Mouse (Mus musculus) limb, embryonic 14.5 days (tissue): ENCODE results near the gene Ctsd. TPM values are rescaled to one million over a fixed set of nuclear protein-coding genes. Genes with fewer than 3 reads are reported as not detected.

ENCODE experiments used
- ATAC-seq: fragments of 200-750 bp; cut with Nextera tagmentation; 2 replicates; pipeline ENCODE4 v1.8.0; 2017; ENCODE audit warnings: low read depth, moderate number of reproducible peaks, moderate TSS enrichment; ENCODE audit not compliant: low FRiP score
- DNase-seq: peaks from one replicate; pipeline ENCODE4 v3.0.0-alpha.2; 2015; ENCODE audit warnings: low spot score
- H3K27ac ChIP-seq: fragments of 300-500 bp; sonication (generic); replicated peaks from 2 replicates; pipeline ENCODE4 v1.5.1; 2014; ENCODE audit warnings: low read depth, mild to moderate bottlenecking, low read length, moderate library complexity, mixed read lengths
- H3K27me3 ChIP-seq: fragments of 300-500 bp; sonication (generic); 2 replicates; pipeline ENCODE4 v1.6.1; 2014; ENCODE audit warnings: low read length, mixed read lengths; ENCODE audit not compliant: control insufficient read depth, insufficient read depth
- H3K36me3 ChIP-seq: fragments of 300-500 bp; sonication (generic); 2 replicates; pipeline ENCODE4 v1.6.1; 2014; ENCODE audit warnings: mild to moderate bottlenecking, low read length, moderate library complexity, mixed read lengths; ENCODE audit not compliant: control insufficient read depth, insufficient read depth
- H3K4me1 ChIP-seq: fragments of 300-500 bp; sonication (generic); 2 replicates; pipeline ENCODE4 v1.6.1; 2014; ENCODE audit warnings: antibody characterized with exemption, low read length, mixed read lengths; ENCODE audit not compliant: control insufficient read depth, insufficient read depth
- H3K4me2 ChIP-seq: fragments of 300-500 bp; sonication (generic); replicated peaks from 2 replicates; pipeline ENCODE4 v1.6.1; 2014; ENCODE audit warnings: low read depth, mild to moderate bottlenecking, low read length, moderate library complexity; ENCODE audit not compliant: severe bottlenecking
- H3K4me3 ChIP-seq: fragments of 300-500 bp; sonication (generic); replicated peaks from 2 replicates; pipeline ENCODE4 v1.5.1; 2014; ENCODE audit warnings: low read length
- H3K9ac ChIP-seq: fragments of 300-500 bp; sonication (generic); 2 replicates; pipeline ENCODE4 v1.6.1; 2014; ENCODE audit warnings: mild to moderate bottlenecking, low read depth, low read length, moderate library complexity; ENCODE audit not compliant: severe bottlenecking
- H3K9me3 ChIP-seq: fragments of 300-500 bp; sonication (generic); 2 replicates; pipeline ENCODE4 v1.6.1; 2016; ENCODE audit warnings: low read length; ENCODE audit not compliant: control insufficient read depth
- POLR2A ChIP-seq: fragments of 200-500 bp; IDR thresholded peaks from 2 replicates; pipeline ENCODE4 v1.8.0; 2012; ENCODE audit warnings: inconsistent platforms, mild to moderate bottlenecking, moderate library complexity, borderline replicate concordance; ENCODE audit not compliant: insufficient read depth, insufficient read length; ENCODE audit errors: extremely low read depth
- WGBS: fragments of 180-500 bp; shearing (Covaris S2); extraction: QIAGEN DNeasy Blood & Tissue Kit; methylation state at CpG from one replicate; pipeline ENCODE4 v1.1.7; 2014; 5-methylcytosine and 5-hydroxymethylcytosine counted together
- polyA plus RNA-seq, 2 experiments: library from polyadenylated mRNA; depleted of rRNA in 1 of 2; stranded (reverse) in 1 of 2; unstranded in 1 of 2; fragments of >200 nt; fragmentation: Nextera tagmentation in 1 of 2; extraction: Ambion mirVana in 1 of 2; gene quantifications; 2 replicates each; pipeline versions ENCODE4 v1.2.1 to v1.2.3; 2012 to 2014

The Ctsd gene
- polyA plus RNA-seq, 2 experiments: 237 to 334 TPM

DNA sequence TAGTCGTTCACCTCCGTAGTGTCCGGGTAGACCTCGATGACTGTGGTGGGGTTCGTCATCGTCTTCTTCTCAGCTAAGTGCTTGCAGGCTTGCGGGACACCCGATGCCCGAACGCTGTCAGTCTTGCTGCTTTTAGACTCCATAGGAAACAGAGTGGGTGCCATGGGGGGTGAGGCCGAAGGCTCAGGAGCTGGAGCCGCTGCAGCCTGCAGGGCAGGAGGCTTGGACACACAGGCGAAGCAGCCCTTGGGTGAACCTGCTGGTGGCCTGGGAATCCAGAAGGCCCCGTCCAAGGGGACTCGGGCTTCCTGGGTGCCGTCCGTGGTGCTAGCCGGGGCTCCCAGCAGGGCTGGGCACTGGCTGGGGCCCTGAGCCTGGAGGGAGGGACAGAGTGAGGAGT lies 16.9 kb downstream of the Ctsd start:
- H3K27me3 ChIP-seq: peaks cover 31% of the 10 kb centered on the region
- no peak for TF ChIP-seq POLR2A
- no peak overlapping the region for H3K27ac ChIP-seq
- H3K4me2 ChIP-seq: no peak overlapping the region
- no peak overlapping the region for H3K4me3 ChIP-seq
- 0 out of 2 replicates have a peak, but pooled peaks cover 8% of the 10 kb centered on the region for H3K4me1 ChIP-seq
- H3K9me3 ChIP-seq: no peaks in the 10 kb centered on the region
- no peak overlapping the region for H3K9ac ChIP-seq
- peaks cover 3% of the 10 kb centered on the region for H3K36me3 ChIP-seq
- 82% methylated on average over 18 of the region's 18 CpGs for WGBS
- no peak for ATAC-seq
- no peak for DNase-seq

DNA sequence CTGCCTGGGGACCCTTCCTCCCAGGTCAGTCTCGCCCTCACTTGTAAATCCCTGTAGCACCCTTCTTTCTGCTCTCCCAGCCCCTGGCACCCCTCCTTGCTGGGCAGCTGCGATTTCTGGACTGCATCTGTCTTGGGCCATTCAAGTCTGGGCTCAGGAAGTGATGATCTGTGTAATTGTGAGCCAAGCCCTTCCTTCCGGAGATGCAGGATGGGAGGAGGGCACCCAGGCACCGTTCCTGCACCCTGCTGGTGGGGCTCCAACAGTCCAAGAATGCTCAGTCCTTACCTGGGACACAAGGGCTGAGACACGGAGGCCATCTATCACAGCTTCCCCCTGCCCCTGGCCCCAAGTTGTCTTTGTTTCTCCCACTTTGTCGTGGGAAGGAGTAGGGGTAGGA lies 18.0 kb downstream of the Ctsd start:
- Histone ChIP-seq H3K36me3 (no peaks in the 10 kb centered on the region), H3K4me2 (no peak overlapping the region), H3K9me3 (no peaks in the 10 kb centered on the region), H3K4me3 (no peak overlapping the region), H3K4me1 (0 out of 2 replicates have a peak, but pooled peaks cover 8% of the 10 kb centered on the region), H3K9ac (no peak overlapping the region), H3K27me3 (peaks cover 31% of the 10 kb centered on the region), H3K27ac (no peak overlapping the region)
- DNase-seq (no peak), ATAC-seq (no peak)
- 65% methylated on average over 6 of the region's 6 CpGs for WGBS
- no peak for TF ChIP-seq POLR2A

- TF ChIP-seq POLR2A: no peak
- 0 out of 2 replicates have a peak, but pooled peaks cover 6% of the 10 kb centered on the region for H3K4me1 ChIP-seq
- no peak overlapping the region for H3K9ac ChIP-seq
- no peak for DNase-seq
- no peaks in the 10 kb centered on the region for H3K36me3 ChIP-seq
- WGBS: 50% methylated on average over 2 of the region's 2 CpGs
- no peak overlapping the region for H3K4me3 ChIP-seq
- ATAC-seq: no peak
- H3K27me3 ChIP-seq: peaks cover 31% of the 10 kb centered on the region
- no peak overlapping the region for H3K4me2 ChIP-seq
- H3K9me3 ChIP-seq: no peaks in the 10 kb centered on the region
- no peak overlapping the region for H3K27ac ChIP-seq
Observed at GRCm38 (mm10) chr7:142368856-142369255, 19.0 kb downstream of the Ctsd start.

- Histone ChIP-seq H3K36me3 (no peaks in the 10 kb centered on the region), H3K4me3 (no peak overlapping the region), H3K4me1 (no peaks in the 10 kb centered on the region), H3K4me2 (no peak overlapping the region), H3K27ac (no peak overlapping the region), H3K9me3 (no peaks in the 10 kb centered on the region), H3K27me3 (no peaks in the 10 kb centered on the region), H3K9ac (no peak overlapping the region)
- 73% methylated on average over 4 of the region's 4 CpGs for WGBS
- DNase-seq (no peak), ATAC-seq (no peak)
- no peak for TF ChIP-seq POLR2A
Observed at GRCm38 (mm10) chr7:142363107-142363506, 24.7 kb downstream of the Ctsd start.

DNA sequence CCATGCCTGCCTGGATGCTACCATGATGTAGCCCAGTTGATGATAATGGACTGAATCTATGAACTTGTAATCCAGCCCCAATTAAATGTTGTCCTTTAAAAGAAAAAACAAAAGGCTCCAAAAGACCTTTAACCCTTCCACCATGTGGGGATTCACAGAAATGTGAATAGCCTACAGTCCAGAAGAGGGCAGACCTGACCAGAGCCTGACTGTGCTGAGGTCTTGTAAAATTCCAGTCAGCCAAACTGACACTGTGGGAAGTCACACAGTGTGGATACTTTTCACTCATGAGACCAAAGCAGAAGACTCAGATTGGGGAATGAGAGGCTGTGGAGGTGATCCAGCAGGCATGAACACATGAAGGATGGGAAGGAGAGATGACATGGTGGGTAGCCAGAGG lies 27.1 kb downstream of the Ctsd start:
- TF ChIP-seq POLR2A: no peak
- no peaks in the 10 kb centered on the region for H3K4me1 ChIP-seq

GRCm38 (mm10) chr7:142359129-142359528 lies 28.7 kb downstream of the Ctsd start:
- DNase-seq (no peak), ATAC-seq (no peak)
- Histone ChIP-seq H3K4me2 (no peak overlapping the region), H3K4me1 (no peaks in the 10 kb centered on the region), H3K36me3 (no peaks in the 10 kb centered on the region), H3K4me3 (no peak overlapping the region), H3K9ac (no peak overlapping the region), H3K27me3 (no peaks in the 10 kb centered on the region), H3K9me3 (no peaks in the 10 kb centered on the region), H3K27ac (no peak overlapping the region)
- TF ChIP-seq POLR2A: no peak
- whole genome bisulfite sequencing: 74% methylated on average over 8 of the region's 8 CpGs

More for the DNA sequence above, 27.1 kb downstream of the Ctsd start:
- DNase-seq (no peak), ATAC-seq (no peak)
- H3K9ac ChIP-seq: no peak overlapping the region
- H3K27ac ChIP-seq: no peak overlapping the region
- no peaks in the 10 kb centered on the region for H3K36me3 ChIP-seq
- H3K4me3 ChIP-seq: no peak overlapping the region
- H3K4me2 ChIP-seq: no peak overlapping the region
- H3K9me3 ChIP-seq: no peaks in the 10 kb centered on the region
- H3K27me3 ChIP-seq: no peaks in the 10 kb centered on the region
